Mouse (Mus musculus): Measurements from ENCODE around the gene Mcam. TPM values are rescaled to one million over a fixed set of nuclear protein-coding genes. Genes with fewer than 3 reads are reported as not detected.

Gene Mcam
- polyA plus RNA-seq (2014; fragmentation: Nextera tagmentation; extraction: Ambion mirVana) = 47.0 and 47.5 TPM in 2 replicates

DNA sequence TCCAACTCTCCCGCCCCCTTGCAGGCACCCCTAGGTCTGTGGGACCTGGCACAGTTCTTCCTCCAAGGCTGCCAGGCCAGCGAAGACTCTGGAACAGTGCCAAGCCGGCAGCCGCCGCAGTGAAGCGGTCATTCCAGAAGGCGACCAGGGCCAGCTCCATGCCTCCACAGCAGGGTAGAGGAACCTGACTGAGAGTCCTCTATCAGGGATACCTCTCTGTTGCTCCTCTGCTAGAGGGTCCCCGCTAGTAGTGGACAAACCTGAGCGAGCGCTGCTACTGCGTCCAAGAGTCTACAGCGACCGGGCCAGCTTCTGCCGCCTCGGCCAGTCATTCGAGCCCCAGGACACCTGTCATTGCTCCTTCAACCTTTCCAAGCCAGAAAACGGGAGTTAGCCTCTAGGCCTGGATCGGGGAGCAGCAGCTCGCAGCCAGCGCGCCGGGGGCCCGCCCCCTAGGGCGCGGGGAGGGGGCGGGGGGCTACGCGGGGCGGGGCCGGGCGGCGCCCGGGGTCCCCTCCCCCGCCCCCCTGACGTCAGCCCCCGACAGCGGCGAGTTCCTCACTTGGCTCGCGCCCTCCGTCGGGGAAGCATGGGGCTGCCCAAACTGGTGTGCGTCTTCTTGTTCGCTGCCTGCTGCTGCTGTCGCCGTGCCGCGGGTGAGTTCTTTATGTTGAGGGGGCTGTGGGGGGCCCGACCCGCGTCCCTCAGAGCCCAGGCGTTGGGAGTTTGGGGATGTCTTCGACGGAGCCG lies at the start of gene Mcam:
Gene Mcam, plus strand, starts transcription at position 369 of the 750 bp plus-strand sequence.
- WGBS = 4% methylated on average over 12 of the region's 55 CpGs
- no peaks in the 10 kb centered on the region for H3K9me3 ChIP-seq (ENCODE audit: control insufficient read depth, low read length)
- H3K4me2 ChIP-seq (ENCODE audit: low read depth, low read length) = peak within 1 kb of the TSS; percentile 90
- peaks cover 15% of the 10 kb centered on the region; the same call in 1 of the 2 replicates for H3K36me3 ChIP-seq (ENCODE audit: control insufficient read depth, insufficient read depth, low read length)
- H3K9ac ChIP-seq (ENCODE audit: low read depth, low read length) = peak within 1 kb of the TSS; percentile 73
- peak within 1 kb of the TSS; percentile 68 for H3K4me3 ChIP-seq (ENCODE audit: low read depth, low read length)
- DNase-seq (ENCODE audit: low spot score) (peak; percentile 79), ATAC-seq (ENCODE audit: low read depth) (peak; percentile 41)
- peak within 1 kb of the TSS; percentile 74 for H3K27ac ChIP-seq (replicated peaks; ENCODE audit: low read depth, low read length)
- H3K27me3 ChIP-seq (replicated peaks; ENCODE audit: control insufficient read depth, insufficient read depth, low read length) = peaks cover 8% of the 10 kb centered on the region; the same call in 1 of the 2 replicates
- H3K4me1 ChIP-seq (ENCODE audit: control insufficient read depth, insufficient read depth, low read length) = peaks cover 29% of the 10 kb centered on the region; the same call in 1 of the 2 replicates

DNA sequence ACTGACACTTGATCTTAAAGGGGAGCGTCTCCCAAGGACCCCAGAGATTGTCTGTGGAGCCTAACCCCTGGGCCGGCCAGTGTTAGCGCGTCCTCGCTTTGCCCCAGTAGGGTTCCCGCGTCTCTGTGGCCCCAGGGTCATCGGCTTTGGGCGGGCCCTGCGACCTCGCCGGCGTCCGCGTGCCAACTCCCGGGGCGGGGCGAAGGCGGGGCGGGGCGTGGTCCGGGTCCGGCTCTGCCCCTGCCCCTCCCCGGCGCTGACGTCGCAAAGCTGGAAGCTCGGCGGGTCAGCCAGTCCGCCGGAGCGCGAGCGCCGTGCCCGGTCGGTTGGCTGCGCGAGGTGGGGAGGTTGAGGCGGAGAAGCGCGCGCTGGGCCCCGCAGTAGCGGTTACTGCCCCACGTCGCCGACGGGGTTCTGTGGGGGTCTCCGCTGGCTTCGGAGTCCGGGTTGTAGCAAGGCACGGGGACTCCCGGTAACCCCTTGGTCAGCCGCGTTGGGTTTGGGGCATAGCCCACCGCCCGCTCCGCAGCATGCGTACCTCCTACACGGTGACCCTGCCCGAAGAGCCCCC lies 49.5 kb upstream of the Mcam start:
- 0% methylated on average over 12 of the region's 62 CpGs for WGBS

DNA sequence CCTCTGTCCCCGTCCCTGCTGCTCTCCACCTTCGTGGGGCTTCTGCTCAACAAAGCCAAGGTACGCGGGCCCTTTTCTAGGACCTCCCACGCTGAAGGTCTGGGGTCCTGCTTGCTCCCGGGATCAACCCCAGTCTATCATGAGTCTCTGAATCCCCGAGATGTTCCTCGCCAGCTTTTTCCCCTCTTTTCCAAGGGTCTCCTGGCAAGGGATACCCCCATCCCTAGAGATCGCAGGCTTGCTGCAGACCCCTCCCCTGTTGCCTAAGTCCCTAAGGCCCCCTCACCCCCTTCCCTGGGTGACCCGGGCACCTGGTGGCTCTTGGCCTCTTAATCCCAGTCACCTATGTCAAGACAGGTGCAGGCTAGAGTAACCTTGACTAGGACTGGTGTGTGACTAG lies 49.0 kb upstream of the Mcam start:
- no peak for DNase-seq (ENCODE audit: low spot score)
- peaks cover 15% of the 10 kb centered on the region; the same call in 1 of the 2 replicates for H3K27me3 ChIP-seq (replicated peaks; ENCODE audit: control insufficient read depth, insufficient read depth, low read length)
- H3K36me3 ChIP-seq (ENCODE audit: control insufficient read depth, insufficient read depth, low read length) = no peaks in the 10 kb centered on the region
- ATAC-seq (ENCODE audit: low read depth) = no peak
- peak overlapping the region; percentile 99 for H3K4me2 ChIP-seq (ENCODE audit: low read depth, low read length)
- no peaks in the 10 kb centered on the region for H3K9me3 ChIP-seq (ENCODE audit: control insufficient read depth, low read length)
- no peak overlapping the region for H3K27ac ChIP-seq (replicated peaks; ENCODE audit: low read depth, low read length)
- WGBS = 9% methylated on average over 10 of the region's 10 CpGs
- H3K9ac ChIP-seq (ENCODE audit: low read depth, low read length) = peak overlapping the region; percentile 77
- peaks cover 41% of the 10 kb centered on the region for H3K4me1 ChIP-seq (ENCODE audit: control insufficient read depth, insufficient read depth, low read length)
- H3K4me3 ChIP-seq (ENCODE audit: low read depth, low read length) = peak overlapping the region; percentile 66

More for the DNA sequence above, 49.5 kb upstream of the Mcam start:
- H3K36me3 ChIP-seq (ENCODE audit: control insufficient read depth, insufficient read depth, low read length) = no peaks in the 10 kb centered on the region
- no peak overlapping the region for H3K27ac ChIP-seq (replicated peaks; ENCODE audit: low read depth, low read length)
- H3K4me1 ChIP-seq (ENCODE audit: control insufficient read depth, insufficient read depth, low read length) = peaks cover 36% of the 10 kb centered on the region
- peak overlapping the region; percentile 66 for H3K4me3 ChIP-seq (ENCODE audit: low read depth, low read length)
- H3K9me3 ChIP-seq (ENCODE audit: control insufficient read depth, low read length) = no peaks in the 10 kb centered on the region
- peak; percentile 88 for DNase-seq (ENCODE audit: low spot score)
- H3K4me2 ChIP-seq (ENCODE audit: low read depth, low read length) = peak overlapping the region; percentile 99
- peak; percentile 64 for ATAC-seq (ENCODE audit: low read depth)
- H3K9ac ChIP-seq (ENCODE audit: low read depth, low read length) = peak overlapping the region; percentile 77
- peaks cover 15% of the 10 kb centered on the region; the same call in 1 of the 2 replicates for H3K27me3 ChIP-seq (replicated peaks; ENCODE audit: control insufficient read depth, insufficient read depth, low read length)

DNA sequence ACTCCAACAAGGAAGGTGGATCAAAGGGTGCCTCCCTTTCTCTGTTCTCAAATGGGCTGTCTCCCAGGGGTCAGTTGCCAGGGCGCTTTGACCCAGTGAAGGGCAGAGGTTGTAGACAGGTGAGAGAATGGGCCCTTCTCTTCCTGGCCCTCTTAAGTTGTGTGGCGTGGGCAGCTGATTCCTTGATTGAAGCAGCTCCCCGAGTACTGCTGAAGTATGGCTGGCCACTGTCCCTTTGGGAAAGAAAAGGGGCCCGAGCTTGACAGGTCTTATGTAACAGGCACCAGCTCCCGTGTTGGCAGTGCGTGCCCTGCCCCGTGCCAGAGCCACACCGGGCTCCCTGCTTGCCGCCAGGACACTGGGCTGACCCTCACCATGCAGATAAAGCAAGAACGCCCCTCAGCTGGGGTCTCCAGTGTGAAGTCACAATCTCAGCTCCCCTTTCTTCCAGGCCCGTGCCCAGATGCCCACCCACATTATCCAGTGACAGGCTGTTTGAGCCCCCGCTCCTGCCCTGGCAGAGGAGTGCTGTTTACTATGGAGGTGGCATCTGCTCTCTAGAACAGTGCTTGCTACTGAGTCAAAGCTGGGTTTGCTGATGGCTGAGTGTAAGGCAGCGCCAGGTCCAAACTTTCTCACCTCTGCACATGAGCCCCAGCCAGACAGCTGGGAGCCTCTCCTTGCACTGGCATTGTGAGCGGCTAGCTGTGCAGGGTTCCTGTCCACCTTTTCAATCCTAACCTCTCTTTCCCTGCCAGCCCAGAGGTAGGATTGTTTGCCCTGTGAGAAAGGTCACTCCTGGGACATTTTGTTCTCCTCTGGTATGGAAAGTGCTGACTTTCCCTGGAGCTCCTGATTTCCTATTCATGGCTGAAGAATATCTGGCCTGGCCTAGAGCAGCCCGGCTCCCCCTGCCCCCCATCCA lies 48.3 kb upstream of the Mcam start:
- H3K9ac ChIP-seq (ENCODE audit: low read depth, low read length) = no peak overlapping the region
- H3K4me2 ChIP-seq (ENCODE audit: low read depth, low read length) = peak overlapping the region; percentile 99

DNA sequence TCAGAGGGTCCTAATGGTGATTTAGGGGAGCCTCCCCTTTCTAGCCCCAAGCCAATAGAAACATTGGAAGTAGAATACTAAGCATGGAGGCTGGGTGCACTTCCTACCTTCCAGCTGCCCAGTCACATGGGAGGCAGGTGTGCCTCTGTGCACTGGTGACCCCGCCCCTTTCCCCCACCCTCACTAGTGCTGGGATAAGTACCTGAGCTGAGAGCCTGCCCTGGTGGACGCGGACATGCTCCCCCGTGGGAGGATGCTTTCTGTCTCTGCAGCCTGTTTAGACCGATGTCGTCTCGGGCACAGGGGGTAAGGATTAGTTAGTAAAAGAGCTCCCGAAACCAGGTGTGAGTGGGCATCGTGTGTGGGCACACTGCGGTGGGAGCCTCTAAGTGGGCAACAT lies 47.3 kb upstream of the Mcam start:
- Histone ChIP-seq H3K9me3 (ENCODE audit: control insufficient read depth, low read length) (no peaks in the 10 kb centered on the region), H3K4me2 (ENCODE audit: low read depth, low read length) (no peak overlapping the region)
- 34% methylated on average over 10 of the region's 10 CpGs for WGBS

More for the DNA sequence above, 48.3 kb upstream of the Mcam start:
- no peak for ATAC-seq (ENCODE audit: low read depth)
- peaks cover 6% of the 10 kb centered on the region; the same call in 1 of the 2 replicates for H3K36me3 ChIP-seq (ENCODE audit: control insufficient read depth, insufficient read depth, low read length)
- H3K4me3 ChIP-seq (ENCODE audit: low read depth, low read length) = peak overlapping the region; percentile 66
- H3K4me1 ChIP-seq (ENCODE audit: control insufficient read depth, insufficient read depth, low read length) = peaks cover 41% of the 10 kb centered on the region
- 60% methylated on average over 15 of the region's 15 CpGs for WGBS
- peaks cover 15% of the 10 kb centered on the region; the same call in 1 of the 2 replicates for H3K27me3 ChIP-seq (replicated peaks; ENCODE audit: control insufficient read depth, insufficient read depth, low read length)
- no peaks in the 10 kb centered on the region for H3K9me3 ChIP-seq (ENCODE audit: control insufficient read depth, low read length)
- H3K27ac ChIP-seq (replicated peaks; ENCODE audit: low read depth, low read length) = no peak overlapping the region
- no peak for DNase-seq (ENCODE audit: low spot score)

DNA sequence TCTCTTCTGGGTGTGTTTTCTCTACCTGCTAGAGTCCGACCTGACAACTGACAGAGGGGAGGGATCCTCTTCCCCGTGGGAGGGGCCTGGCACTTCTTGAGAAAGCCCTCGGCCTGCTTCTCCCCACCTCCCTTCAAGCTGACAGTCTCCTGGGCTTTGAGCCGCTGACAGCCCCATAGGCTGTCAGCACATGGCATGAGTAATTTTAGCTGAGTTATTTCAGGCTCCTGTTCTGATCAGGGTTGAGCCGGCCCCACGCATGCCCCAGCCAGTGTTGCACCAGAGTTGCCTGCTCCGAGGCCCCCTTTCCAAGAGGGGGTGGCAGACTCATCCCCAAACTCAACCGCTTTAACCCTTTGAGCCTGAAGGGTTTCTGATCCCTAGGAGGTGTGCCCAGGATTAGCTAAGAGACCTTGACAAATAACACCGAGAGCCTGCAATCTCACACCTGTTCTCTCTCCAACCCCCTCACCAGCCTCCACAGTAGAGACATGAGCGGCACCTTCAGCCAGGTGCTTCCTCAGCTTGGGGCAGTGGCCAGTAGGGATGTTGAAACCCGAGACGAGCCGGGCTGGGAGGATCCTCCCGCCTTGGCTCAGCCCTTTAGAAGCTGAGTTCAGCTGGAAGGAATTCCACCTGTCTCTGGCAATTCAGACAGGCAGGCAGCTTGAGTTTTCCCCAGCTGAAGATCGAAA lies 46.4 kb upstream of the Mcam start:
- peak; percentile 71 for ATAC-seq (ENCODE audit: low read depth)
- peak; percentile 83 for DNase-seq (ENCODE audit: low spot score)
- peaks cover 23% of the 10 kb centered on the region; the same call in 1 of the 2 replicates for H3K36me3 ChIP-seq (ENCODE audit: control insufficient read depth, insufficient read depth, low read length)
- no peaks in the 10 kb centered on the region for H3K9me3 ChIP-seq (ENCODE audit: control insufficient read depth, low read length)
- H3K4me3 ChIP-seq (ENCODE audit: low read depth, low read length) = no peak overlapping the region
- H3K9ac ChIP-seq (ENCODE audit: low read depth, low read length) = no peak overlapping the region
- H3K4me2 ChIP-seq (ENCODE audit: low read depth, low read length) = peak overlapping the region; percentile 27; the same call in 1 of the 2 replicates
- peaks cover 41% of the 10 kb centered on the region for H3K4me1 ChIP-seq (ENCODE audit: control insufficient read depth, insufficient read depth, low read length)
- H3K27me3 ChIP-seq (replicated peaks; ENCODE audit: control insufficient read depth, insufficient read depth, low read length) = 0 out of 2 replicates have a peak, but pooled peaks cover 10% of the 10 kb centered on the region
- no peak overlapping the region for H3K27ac ChIP-seq (replicated peaks; ENCODE audit: low read depth, low read length)
- 4% methylated on average over 15 of the region's 15 CpGs for WGBS

More for the DNA sequence above, 47.3 kb upstream of the Mcam start:
- ATAC-seq (ENCODE audit: low read depth) = no peak
- no peak overlapping the region for H3K4me3 ChIP-seq (ENCODE audit: low read depth, low read length)
- H3K27ac ChIP-seq (replicated peaks; ENCODE audit: low read depth, low read length) = no peak overlapping the region
- peaks cover 15% of the 10 kb centered on the region; the same call in 1 of the 2 replicates for H3K27me3 ChIP-seq (replicated peaks; ENCODE audit: control insufficient read depth, insufficient read depth, low read length)
- peaks cover 41% of the 10 kb centered on the region for H3K4me1 ChIP-seq (ENCODE audit: control insufficient read depth, insufficient read depth, low read length)
- H3K36me3 ChIP-seq (ENCODE audit: control insufficient read depth, insufficient read depth, low read length) = peaks cover 16% of the 10 kb centered on the region; the same call in 1 of the 2 replicates
- no peak overlapping the region for H3K9ac ChIP-seq (ENCODE audit: low read depth, low read length)
- no peak for DNase-seq (ENCODE audit: low spot score)

DNA sequence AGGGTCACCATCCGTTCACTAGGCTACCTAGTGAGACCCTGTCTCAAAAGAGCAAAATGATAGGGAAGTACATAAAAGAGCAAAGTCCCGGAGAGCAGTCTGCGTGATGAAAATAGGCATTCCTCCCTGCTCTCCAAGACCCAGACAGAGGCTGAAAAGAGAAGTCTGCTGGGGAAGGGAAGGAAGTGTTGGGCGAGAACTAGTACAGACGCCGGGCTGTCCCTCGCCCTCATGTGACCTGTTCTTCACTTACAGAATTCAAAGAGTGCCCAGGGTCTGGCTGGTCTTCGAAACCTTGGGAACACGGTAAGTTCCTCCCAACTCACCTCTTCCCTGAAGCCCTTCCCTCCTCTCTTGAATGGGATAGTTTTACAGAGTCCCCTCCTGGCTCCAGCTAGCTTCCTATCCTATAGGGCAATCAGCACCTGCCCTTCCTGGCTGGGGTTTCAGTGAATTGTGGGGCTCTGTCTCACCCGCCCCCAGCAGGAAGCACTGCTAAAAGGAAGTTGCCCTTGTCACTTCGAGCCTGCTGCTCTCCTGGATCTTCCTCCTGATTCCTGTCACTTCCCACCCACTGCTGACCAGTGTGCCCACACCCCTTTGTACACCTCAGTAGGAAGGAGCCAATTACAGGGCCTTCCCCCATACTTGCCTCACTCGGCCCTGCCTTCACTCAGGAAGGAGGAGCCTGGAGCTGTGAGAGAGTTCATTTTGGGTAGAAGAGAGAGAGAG lies 45.2 kb upstream of the Mcam start:
- no peak overlapping the region for H3K4me3 ChIP-seq (ENCODE audit: low read depth, low read length)
- H3K4me2 ChIP-seq (ENCODE audit: low read depth, low read length) = no peak overlapping the region
- H3K9me3 ChIP-seq (ENCODE audit: control insufficient read depth, low read length) = no peaks in the 10 kb centered on the region
- peaks cover 23% of the 10 kb centered on the region; the same call in 1 of the 2 replicates for H3K36me3 ChIP-seq (ENCODE audit: control insufficient read depth, insufficient read depth, low read length)
- H3K27ac ChIP-seq (replicated peaks; ENCODE audit: low read depth, low read length) = no peak overlapping the region
- H3K27me3 ChIP-seq (replicated peaks; ENCODE audit: control insufficient read depth, insufficient read depth, low read length) = 0 out of 2 replicates have a peak, but pooled peaks cover 3% of the 10 kb centered on the region
- no peak overlapping the region for H3K9ac ChIP-seq (ENCODE audit: low read depth, low read length)
- ATAC-seq (ENCODE audit: low read depth) (no peak), DNase-seq (ENCODE audit: low spot score) (no peak)
- 66% methylated on average over 12 of the region's 12 CpGs for WGBS
- peaks cover 36% of the 10 kb centered on the region for H3K4me1 ChIP-seq (ENCODE audit: control insufficient read depth, insufficient read depth, low read length)

All from embryonic facial prominence, embryonic 14.5 days (tissue).